Mouse (Mus musculus): ENCODE data around the gene Rassf4. TPM values are rescaled to one million over a fixed set of nuclear protein-coding genes. Genes with fewer than 3 reads are reported as not detected.
"Not testable (repeated sequence)": the region's sequence is repeated elsewhere in the genome, so short reads cannot be mapped to it uniquely, and the experiment has no call there.

Rassf4 gene
- polyA plus RNA-seq, 1 experiment from 2014 or later: 5.6 TPM

DNA sequence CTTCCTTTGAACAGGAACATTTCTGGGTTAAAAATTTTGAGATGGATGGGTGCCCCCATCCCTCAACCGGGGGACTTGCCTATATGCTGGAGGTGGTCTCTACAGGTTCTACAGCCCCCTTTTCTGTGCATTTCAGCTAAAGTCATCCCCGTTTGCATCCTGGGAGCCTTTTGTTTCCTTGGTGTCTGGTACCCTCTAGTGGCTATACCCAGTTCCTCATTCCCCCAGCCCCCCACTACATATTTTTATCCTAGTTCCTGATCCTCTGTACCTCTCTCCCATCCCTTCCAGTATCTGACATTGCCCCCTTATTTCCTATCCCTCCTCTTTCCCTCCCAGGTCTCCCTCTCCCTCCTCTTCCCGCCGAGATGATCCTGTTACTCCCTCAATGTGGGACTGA is 66.5 kb downstream of the Rassf4 start:
- Histone ChIP-seq H3K4me3 (replicated peaks) (no peak overlapping the region), H3K4me2 (no peak overlapping the region), H3K9ac (no peak overlapping the region), H3K27ac (no peak overlapping the region), H3K27me3 (no peaks in the 10 kb centered on the region), H3K9me3 (replicated peaks) (no peaks in the 10 kb centered on the region), H3K4me1 (replicated peaks) (no peaks in the 10 kb centered on the region), H3K36me3 (no peaks in the 10 kb centered on the region)
- DNase-seq (no peak), ATAC-seq (ENCODE audit: low read depth) (no peak)
- 39% methylated on average over 4 of the region's 4 CpGs for WGBS (ENCODE audit: insufficient replicate concordance)

DNA sequence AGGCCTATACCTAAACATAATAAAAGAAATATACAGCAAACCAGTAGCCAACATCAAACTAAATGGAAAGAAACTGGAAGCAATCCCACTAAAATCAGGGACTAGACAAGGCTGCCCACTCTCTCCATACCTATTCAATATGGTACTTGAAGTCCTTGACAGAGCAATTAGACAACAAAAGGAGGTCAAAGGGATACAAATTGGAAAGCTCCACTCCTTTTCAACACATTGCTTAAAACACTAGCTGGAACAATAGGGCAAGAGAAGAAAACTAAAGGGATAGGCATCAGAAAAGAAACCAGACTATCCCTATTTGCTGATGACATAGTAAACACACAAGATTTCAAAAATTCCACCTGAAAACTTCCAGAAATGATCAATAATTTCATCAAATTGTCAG is 72.8 kb downstream of the Rassf4 start:
- not testable (repeated sequence) for H3K9me3 ChIP-seq (replicated peaks); ATAC-seq (ENCODE audit: low read depth); H3K4me2 ChIP-seq; H3K27ac ChIP-seq; H3K4me3 ChIP-seq (replicated peaks); H3K36me3 ChIP-seq; H3K4me1 ChIP-seq (replicated peaks); H3K27me3 ChIP-seq; H3K9ac ChIP-seq; DNase-seq

GRCm38 (mm10) chr6:116584095-116584494 is 89.7 kb downstream of the Rassf4 start, which contains the start of gene Olfr215:
Olfr215 (minus strand) TSS chr6:116584195.
- no peaks in the 10 kb centered on the region for H3K9me3 ChIP-seq (replicated peaks)
- no peaks in the 10 kb centered on the region for H3K36me3 ChIP-seq
- H3K4me2 ChIP-seq: no peak within 1 kb of the TSS
- DNase-seq (no peak), ATAC-seq (ENCODE audit: low read depth) (no peak)
- no peak within 1 kb of the TSS for H3K27ac ChIP-seq
- H3K27me3 ChIP-seq: no peaks in the 10 kb centered on the region
- WGBS (ENCODE audit: insufficient replicate concordance): 66% methylated on average over 4 of the region's 4 CpGs
- H3K9ac ChIP-seq: no peak within 1 kb of the TSS
- H3K4me3 ChIP-seq (replicated peaks): no peak within 1 kb of the TSS
- H3K4me1 ChIP-seq (replicated peaks): no peaks in the 10 kb centered on the region

Small RNA genes within 50 kb of the gene (microRNA-seq; reads per million reads assigned to microRNA genes)
- gene Mir7043: 1.5 reads per million

Other genes starting within 250 kb of the Rassf4 start
- gene Alox5, start 212.8 kb downstream of the Rassf4 start, polyA plus RNA-seq (2015; fragmentation: Nextera tagmentation; extraction: Ambion mirVana): 2.9 and 3.3 TPM in 2 replicates
- gene Olfr211, start 184.9 kb downstream of the Rassf4 start, polyA plus RNA-seq (2015; fragmentation: Nextera tagmentation; extraction: Ambion mirVana): not detected in 2 replicates
- not detected in 2 replicates for gene Olfr212, start 167.4 kb downstream of the Rassf4 start, polyA plus RNA-seq (2015; fragmentation: Nextera tagmentation; extraction: Ambion mirVana)
- gene Olfr213, start 135.5 kb downstream of the Rassf4 start, polyA plus RNA-seq (2015; fragmentation: Nextera tagmentation; extraction: Ambion mirVana): not detected in 2 replicates
- gene Gm5580, start 122.8 kb downstream of the Rassf4 start, polyA plus RNA-seq (2015; fragmentation: Nextera tagmentation; extraction: Ambion mirVana): 0.30 and 0.43 TPM in 2 replicates
- not detected in 2 replicates for gene Olfr214, start 119.7 kb downstream of the Rassf4 start, polyA plus RNA-seq (2015; fragmentation: Nextera tagmentation; extraction: Ambion mirVana)
- not detected in 2 replicates for gene Olfr215, start 89.8 kb downstream of the Rassf4 start, polyA plus RNA-seq (2015; fragmentation: Nextera tagmentation; extraction: Ambion mirVana)
- gene Zfp422, start 45.0 kb downstream of the Rassf4 start, polyA plus RNA-seq (2015; fragmentation: Nextera tagmentation; extraction: Ambion mirVana): 27.6 and 32.4 TPM in 2 replicates
- 3.1 and 4.1 TPM in 2 replicates for gene Depp1, start 23.3 kb downstream of the Rassf4 start, polyA plus RNA-seq (2015; fragmentation: Nextera tagmentation; extraction: Ambion mirVana)
- 0.01 TPM in 2 replicates for gene Tmem72, start 43.0 kb upstream of the Rassf4 start, polyA plus RNA-seq (2015; fragmentation: Nextera tagmentation; extraction: Ambion mirVana)

All from liver, embryonic 13.5 days (tissue).